Mouse (Mus musculus): ENCODE data around the gene Lamtor1. TPM values are rescaled to one million over a fixed set of nuclear protein-coding genes. Genes with fewer than 3 reads are reported as not detected.

Lamtor1 gene
- polyA plus RNA-seq (2015; fragmentation: Nextera tagmentation; extraction: Ambion mirVana): 119 and 122 TPM in 2 replicates

GRCm38 (mm10) chr7:101905561-101906286 is at the start of gene Lamtor1:
Gene Lamtor1 (plus strand): TSS chr7:101905904.
- ATAC-seq (ENCODE audit: low FRiP score, low TSS enrichment): peak; percentile 97
- H3K4me3 ChIP-seq (ENCODE audit: low read depth, low read length): peak within 1 kb of the TSS; percentile 82
- DNase-seq (ENCODE audit: low spot score): peak; percentile 100
- peaks cover 5% of the 10 kb centered on the region for H3K4me1 ChIP-seq (replicated peaks; ENCODE audit: control insufficient read depth, insufficient read depth)
- peak within 1 kb of the TSS; percentile 65 for H3K4me2 ChIP-seq (replicated peaks; ENCODE audit: low read depth)
- TF ChIP-seq CTCF (IDR thresholded peaks at IDR 0.05; ENCODE audit: low read depth) (0 out of 2 replicates have a peak, but pooled peaks have one; percentile 7), EP300 (optimal IDR thresholded peaks at IDR 0.05) (peak; percentile 3)
- H3K9ac ChIP-seq (ENCODE audit: low read length): peak within 1 kb of the TSS; percentile 95
- H3K27me3 ChIP-seq (ENCODE audit: control insufficient read depth, insufficient read depth, low read length): no peaks in the 10 kb centered on the region
- no peaks in the 10 kb centered on the region for H3K9me3 ChIP-seq (ENCODE audit: control insufficient read depth, low read length)
- peak within 1 kb of the TSS; percentile 96 for H3K27ac ChIP-seq (replicated peaks)
- peaks cover 3% of the 10 kb centered on the region for H3K36me3 ChIP-seq (ENCODE audit: control insufficient read depth, insufficient read depth, low read length)
- WGBS: under 1% methylated on average over 59 of the region's 61 CpGs

- no peak for ATAC-seq (ENCODE audit: low FRiP score, low TSS enrichment)
- WGBS: 78% methylated on average over 4 of the region's 4 CpGs
- H3K9ac ChIP-seq (ENCODE audit: low read length): no peak within 1 kb of the TSS
- no peak for TF ChIP-seq EP300 (optimal IDR thresholded peaks at IDR 0.05)
- no peak for TF ChIP-seq CTCF (IDR thresholded peaks at IDR 0.05; ENCODE audit: low read depth)
- H3K36me3 ChIP-seq (ENCODE audit: control insufficient read depth, insufficient read depth, low read length): no peaks in the 10 kb centered on the region
- no peak for DNase-seq (ENCODE audit: low spot score)
- no peaks in the 10 kb centered on the region for H3K9me3 ChIP-seq (ENCODE audit: control insufficient read depth, low read length)
- no peaks in the 10 kb centered on the region for H3K4me1 ChIP-seq (replicated peaks; ENCODE audit: control insufficient read depth, insufficient read depth)
- no peak within 1 kb of the TSS for H3K4me2 ChIP-seq (replicated peaks; ENCODE audit: low read depth)
- no peak within 1 kb of the TSS for H3K27ac ChIP-seq (replicated peaks)
- no peak within 1 kb of the TSS for H3K4me3 ChIP-seq (ENCODE audit: low read depth, low read length)
- H3K27me3 ChIP-seq (ENCODE audit: control insufficient read depth, insufficient read depth, low read length): no peaks in the 10 kb centered on the region
Measured at GRCm38 (mm10) chr7:101857094-101857493, 48.6 kb upstream of the Lamtor1 start, which contains the start of gene Folr2. Gene Folr2 (minus strand): TSS chr7:101857194.

GRCm38 (mm10) chr7:101858362-101858761 is 47.3 kb upstream of the Lamtor1 start:
- ATAC-seq (ENCODE audit: low FRiP score, low TSS enrichment) (peak; percentile 79), DNase-seq (ENCODE audit: low spot score) (peak; percentile 42)
- TF ChIP-seq CTCF (IDR thresholded peaks at IDR 0.05; ENCODE audit: low read depth) (no peak), EP300 (optimal IDR thresholded peaks at IDR 0.05) (no peak)
- Histone ChIP-seq H3K36me3 (ENCODE audit: control insufficient read depth, insufficient read depth, low read length) (no peaks in the 10 kb centered on the region), H3K4me2 (replicated peaks; ENCODE audit: low read depth) (no peak overlapping the region), H3K4me1 (replicated peaks; ENCODE audit: control insufficient read depth, insufficient read depth) (no peaks in the 10 kb centered on the region), H3K27ac (replicated peaks) (peak overlapping the region; percentile 58), H3K9me3 (ENCODE audit: control insufficient read depth, low read length) (no peaks in the 10 kb centered on the region), H3K27me3 (ENCODE audit: control insufficient read depth, insufficient read depth, low read length) (no peaks in the 10 kb centered on the region), H3K4me3 (ENCODE audit: low read depth, low read length) (no peak overlapping the region), H3K9ac (ENCODE audit: low read length) (no peak overlapping the region)
- WGBS: 57% methylated on average over 9 of the region's 9 CpGs

- H3K4me2 ChIP-seq (replicated peaks; ENCODE audit: low read depth): no peak overlapping the region
- DNase-seq (ENCODE audit: low spot score) (no peak), ATAC-seq (ENCODE audit: low FRiP score, low TSS enrichment) (no peak)
- no peaks in the 10 kb centered on the region for H3K27me3 ChIP-seq (ENCODE audit: control insufficient read depth, insufficient read depth, low read length)
- no peaks in the 10 kb centered on the region for H3K36me3 ChIP-seq (ENCODE audit: control insufficient read depth, insufficient read depth, low read length)
- no peak overlapping the region for H3K4me3 ChIP-seq (ENCODE audit: low read depth, low read length)
- TF ChIP-seq EP300 (optimal IDR thresholded peaks at IDR 0.05) (no peak), CTCF (IDR thresholded peaks at IDR 0.05; ENCODE audit: low read depth) (no peak)
- H3K9me3 ChIP-seq (ENCODE audit: control insufficient read depth, low read length): no peaks in the 10 kb centered on the region
- H3K4me1 ChIP-seq (replicated peaks; ENCODE audit: control insufficient read depth, insufficient read depth): no peaks in the 10 kb centered on the region
- no peak overlapping the region for H3K9ac ChIP-seq (ENCODE audit: low read length)
- no peak overlapping the region for H3K27ac ChIP-seq (replicated peaks)
Measured at GRCm38 (mm10) chr7:101860978-101861377, 44.7 kb upstream of the Lamtor1 start.

- Histone ChIP-seq H3K9me3 (ENCODE audit: control insufficient read depth, low read length) (no peaks in the 10 kb centered on the region), H3K4me1 (replicated peaks; ENCODE audit: control insufficient read depth, insufficient read depth) (no peaks in the 10 kb centered on the region), H3K4me2 (replicated peaks; ENCODE audit: low read depth) (no peak overlapping the region), H3K9ac (ENCODE audit: low read length) (no peak overlapping the region), H3K27me3 (ENCODE audit: control insufficient read depth, insufficient read depth, low read length) (no peaks in the 10 kb centered on the region), H3K4me3 (ENCODE audit: low read depth, low read length) (no peak overlapping the region), H3K27ac (replicated peaks) (no peak overlapping the region), H3K36me3 (ENCODE audit: control insufficient read depth, insufficient read depth, low read length) (no peaks in the 10 kb centered on the region)
- WGBS: 68% methylated on average over 3 of the region's 3 CpGs
- no peak for DNase-seq (ENCODE audit: low spot score)
- no peak for TF ChIP-seq EP300 (optimal IDR thresholded peaks at IDR 0.05)
- TF ChIP-seq CTCF (IDR thresholded peaks at IDR 0.05; ENCODE audit: low read depth): 0 out of 2 replicates have a peak, but pooled peaks have one; percentile 4
- no peak for ATAC-seq (ENCODE audit: low FRiP score, low TSS enrichment)
Measured at GRCm38 (mm10) chr7:101862291-101862690, 43.4 kb upstream of the Lamtor1 start.

GRCm38 (mm10) chr7:101863415-101863814 is 42.3 kb upstream of the Lamtor1 start, which contains the start of gene Anapc15:
Gene Anapc15 (plus strand): TSS chr7:101863715.
- Histone ChIP-seq H3K9me3 (ENCODE audit: control insufficient read depth, low read length) (no peaks in the 10 kb centered on the region), H3K4me2 (replicated peaks; ENCODE audit: low read depth) (no peak within 1 kb of the TSS), H3K27me3 (ENCODE audit: control insufficient read depth, insufficient read depth, low read length) (no peaks in the 10 kb centered on the region), H3K4me3 (ENCODE audit: low read depth, low read length) (no peak within 1 kb of the TSS), H3K36me3 (ENCODE audit: control insufficient read depth, insufficient read depth, low read length) (no peaks in the 10 kb centered on the region), H3K9ac (ENCODE audit: low read length) (no peak within 1 kb of the TSS), H3K4me1 (replicated peaks; ENCODE audit: control insufficient read depth, insufficient read depth) (no peaks in the 10 kb centered on the region), H3K27ac (replicated peaks) (no peak within 1 kb of the TSS)
- no peak for TF ChIP-seq EP300 (optimal IDR thresholded peaks at IDR 0.05)
- no peak for TF ChIP-seq CTCF (IDR thresholded peaks at IDR 0.05; ENCODE audit: low read depth)
- no peak for DNase-seq (ENCODE audit: low spot score)
- WGBS: 64% methylated on average over 3 of the region's 3 CpGs
- ATAC-seq (ENCODE audit: low FRiP score, low TSS enrichment): no peak
